Mouse (Mus musculus) layer of hippocampus, adult 2 months (tissue): Measurements from ENCODE around the gene Brms1. TPM values are rescaled to one million over a fixed set of nuclear protein-coding genes. Genes with fewer than 3 reads are reported as not detected.

ENCODE experiments used
- DNase-seq, 2 experiments: peaks; one replicate each; pipeline ENCODE4 v3.0.0; 2022; ENCODE audit warnings: low spot score in 2 of 2
- H3K27ac ChIP-seq: fragments of 200-600 bp; 2 replicates; pipeline ENCODE4 v1.8.1; 2022
- H3K4me3 ChIP-seq: fragments of 200-600 bp; 2 replicates; pipeline ENCODE4 v1.8.1; 2022; ENCODE audit warnings: mild to moderate bottlenecking
- CTCF ChIP-seq: fragments of 200-600 bp; conservative IDR thresholded peaks from 2 replicates; pipeline ENCODE4 v1.8.1; 2022; ENCODE audit warnings: antibody characterized with exemption, mild to moderate bottlenecking, moderate library complexity
- total RNA-seq, 2 experiments: library from RNA; stranded (reverse); gene quantifications; 2 replicates each; pipeline ENCODE4 v1.2.3; 2021

The Brms1 gene
- total RNA-seq, 2 experiments from 2014 or later = 21.4 to 25.3 TPM

GRCm38 (mm10) chr19:5048138-5049056 is 7.2 kb downstream of the Brms1 start:
- peak; percentile 70 to 76 for DNase-seq
- peak overlapping the region; percentile 26 for H3K4me3 ChIP-seq
- peak; percentile 68 for TF ChIP-seq CTCF
- peak overlapping the region; percentile 98 for H3K27ac ChIP-seq

GRCm38 (mm10) chr19:5049325-5049724 is 8.2 kb downstream of the Brms1 start:
- no peak for TF ChIP-seq CTCF
- peak overlapping the region; percentile 98 for H3K27ac ChIP-seq
- H3K4me3 ChIP-seq = peak overlapping the region; percentile 8; the same call in 1 of the 2 replicates
- DNase-seq = peak in 1 of 2 experiments; percentile 1

- peak; percentile 75 to 91 for DNase-seq
- peak within 1 kb of the TSS; percentile 65 for H3K4me3 ChIP-seq
- H3K27ac ChIP-seq = peak within 1 kb of the TSS; percentile 98
- TF ChIP-seq CTCF = peak; percentile 82
Measured at GRCm38 (mm10) chr19:5050047-5050905, 9.1 kb downstream of the Brms1 start, which contains the start of gene Rin1. Gene Rin1, plus strand, starts transcription at chr19:5050481.

GRCm38 (mm10) chr19:5051031-5051430 is 9.9 kb downstream of the Brms1 start:
- TF ChIP-seq CTCF = no peak
- peak in 1 of 2 experiments; percentile 7 for DNase-seq
- H3K4me3 ChIP-seq = peak overlapping the region; percentile 65

GRCm38 (mm10) chr19:5051515-5051914 is 10.4 kb downstream of the Brms1 start:
- TF ChIP-seq CTCF = no peak
- Histone ChIP-seq H3K4me3 (peak overlapping the region; percentile 65), H3K27ac (peak overlapping the region; percentile 98)
- DNase-seq = no peak

More at GRCm38 (mm10) chr19:5051031-5051430, 9.9 kb downstream of the Brms1 start:
- peak overlapping the region; percentile 98 for H3K27ac ChIP-seq

GRCm38 (mm10) chr19:5052166-5052822 is 11.1 kb downstream of the Brms1 start:
- no peak for TF ChIP-seq CTCF
- Histone ChIP-seq H3K27ac (peak overlapping the region; percentile 98), H3K4me3 (peak overlapping the region; percentile 65)
- DNase-seq = no peak

GRCm38 (mm10) chr19:5052853-5053252 is 11.7 kb downstream of the Brms1 start:
- Histone ChIP-seq H3K27ac (peak overlapping the region; percentile 98), H3K4me3 (peak overlapping the region; percentile 65)
- no peak for TF ChIP-seq CTCF
- DNase-seq = no peak

GRCm38 (mm10) chr19:5053909-5054308 is 12.8 kb downstream of the Brms1 start:
- peak overlapping the region; percentile 65; the same call in 1 of the 2 replicates for H3K4me3 ChIP-seq

GRCm38 (mm10) chr19:5056251-5056650 is 15.1 kb downstream of the Brms1 start:
- Histone ChIP-seq H3K4me3 (no peak overlapping the region), H3K27ac (peak overlapping the region; percentile 10; the same call in 1 of the 2 replicates)
- peak in 1 of 2 experiments; percentile 53 for DNase-seq
- peak; percentile 90 for TF ChIP-seq CTCF

More at GRCm38 (mm10) chr19:5053909-5054308, 12.8 kb downstream of the Brms1 start:
- DNase-seq = peak in 1 of 2 experiments; percentile 74
- peak overlapping the region; percentile 98; the same call in 1 of the 2 replicates for H3K27ac ChIP-seq
- peak; percentile 89 for TF ChIP-seq CTCF

- Histone ChIP-seq H3K4me3 (no peak overlapping the region), H3K27ac (peak overlapping the region; percentile 72)
- DNase-seq = no peak
- TF ChIP-seq CTCF = 0 out of 2 replicates have a peak, but pooled peaks have one; percentile 2
Measured at GRCm38 (mm10) chr19:5057876-5058775, 17.0 kb downstream of the Brms1 start.
